Mouse (Mus musculus) spleen, postnatal 10 days (tissue): ENCODE measurements at regions not wholly inside any gene's neighbourhood (a gene's known extent, or its start where the extent isn't known, plus 50 kb on each side); places are given as distances from the start of the nearest gene placed in this dataset.

ENCODE experiments used
- DNase-seq, 2 experiments: peaks; one replicate each; pipeline ENCODE4 v3.0.0; 2021 to 2022; ENCODE audit warnings: low spot score in 2 of 2

GRCm38 (mm10) chr13:102132154-102132553 lies 364.1 kb upstream of the Pik3r1 start:
- no peak for DNase-seq

DNA sequence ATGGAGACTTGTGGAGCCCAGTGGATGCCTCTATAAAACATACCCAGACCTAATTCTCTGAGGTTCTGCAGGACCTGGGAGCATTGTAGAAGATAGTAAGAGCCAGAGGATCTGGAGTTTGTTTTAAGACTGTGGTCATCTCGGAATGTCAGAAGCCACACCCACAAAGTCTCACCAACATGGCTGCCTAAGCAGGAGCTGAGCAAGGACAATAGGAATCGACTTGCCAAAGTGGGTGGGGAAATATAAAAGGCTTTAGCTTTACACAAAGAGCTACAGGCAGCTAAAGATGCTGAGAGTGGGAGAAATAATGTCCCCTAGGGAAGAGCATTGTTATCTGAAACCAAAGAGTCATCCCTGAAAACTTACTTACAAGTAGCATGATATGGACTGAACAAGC lies 364.7 kb upstream of the Pik3r1 start:
- DNase-seq = no peak

GRCm38 (mm10) chr13:102135210-102135609 lies 367.2 kb upstream of the Pik3r1 start:
- no peak for DNase-seq

GRCm38 (mm10) chr13:102142986-102143385 lies 375.0 kb upstream of the Pik3r1 start:
- no peak for DNase-seq

GRCm38 (mm10) chr13:102143848-102144247 lies 375.8 kb upstream of the Pik3r1 start:
- DNase-seq = no peak

DNA sequence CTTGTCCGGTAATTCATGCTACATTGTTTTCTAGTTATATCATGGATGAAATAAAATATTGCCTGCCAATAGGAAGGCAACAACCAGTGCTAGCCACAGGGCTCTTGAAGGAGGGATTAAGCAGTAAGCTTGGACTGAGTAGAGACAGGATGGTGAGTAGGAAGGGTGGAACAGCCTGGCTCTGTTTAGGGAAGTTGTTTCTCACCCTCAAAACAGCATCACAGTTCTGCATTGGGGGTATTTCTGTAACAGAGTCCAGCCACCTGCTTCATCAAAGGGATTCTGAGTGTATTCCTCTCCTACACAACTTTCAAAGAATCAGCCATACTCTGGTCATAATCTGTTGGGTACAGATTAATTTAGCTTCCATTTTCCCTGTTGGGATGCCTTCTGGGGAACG lies 380.0 kb upstream of the Pik3r1 start:
- no peak for DNase-seq

- DNase-seq = no peak
Observed at GRCm38 (mm10) chr13:102153785-102154608, 386.0 kb upstream of the Pik3r1 start.

DNA sequence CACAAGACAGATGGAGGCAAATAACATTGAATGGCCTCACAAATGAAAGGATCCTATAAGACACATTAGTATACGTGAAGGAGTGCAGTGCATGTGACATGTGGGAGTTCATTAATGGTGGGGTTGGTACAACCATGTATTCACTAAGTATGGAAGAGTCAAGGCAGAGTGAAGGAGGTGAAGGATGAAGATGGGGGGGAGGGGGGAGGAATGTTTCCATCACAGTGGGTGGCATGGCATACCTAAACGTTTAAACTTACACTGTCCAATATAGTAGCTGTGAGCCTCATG lies 386.5 kb upstream of the Pik3r1 start:
- no peak for DNase-seq

DNA sequence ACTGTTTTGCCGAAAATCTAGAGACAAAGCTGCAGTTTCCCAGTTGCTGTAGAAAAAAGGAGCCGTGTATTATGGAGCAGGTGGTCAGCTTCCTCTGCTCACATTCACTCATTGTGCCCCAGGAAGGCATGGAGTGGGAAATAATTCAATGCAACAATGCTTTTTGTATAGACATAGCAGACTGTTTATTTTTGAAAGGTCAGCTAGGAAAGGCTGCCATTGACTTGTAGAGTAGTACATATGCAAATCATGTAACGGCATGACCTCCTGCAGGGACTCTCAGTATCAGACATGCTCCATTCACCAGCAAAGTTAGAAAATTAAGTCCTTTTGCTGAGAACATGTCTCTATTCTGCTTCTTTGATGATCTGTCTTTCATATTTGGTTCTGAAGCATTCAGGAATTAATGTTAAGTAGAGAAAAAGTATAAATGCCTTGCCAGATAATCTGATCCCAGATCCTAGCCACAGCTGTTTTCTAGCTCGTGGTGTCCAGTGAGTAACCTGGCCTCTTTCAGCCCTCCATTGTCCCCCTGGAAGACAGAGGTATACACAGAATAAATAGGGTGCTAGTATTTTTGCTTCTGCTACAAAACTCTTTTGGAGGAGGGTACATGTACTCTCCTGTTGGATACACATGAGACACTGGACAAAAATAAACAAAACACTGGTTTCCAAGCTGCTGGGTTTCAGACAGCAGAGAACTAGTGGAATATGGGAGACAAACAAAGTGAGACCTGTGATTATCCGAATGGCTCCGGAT lies 389.5 kb upstream of the Pik3r1 start:
- DNase-seq = no peak

DNA sequence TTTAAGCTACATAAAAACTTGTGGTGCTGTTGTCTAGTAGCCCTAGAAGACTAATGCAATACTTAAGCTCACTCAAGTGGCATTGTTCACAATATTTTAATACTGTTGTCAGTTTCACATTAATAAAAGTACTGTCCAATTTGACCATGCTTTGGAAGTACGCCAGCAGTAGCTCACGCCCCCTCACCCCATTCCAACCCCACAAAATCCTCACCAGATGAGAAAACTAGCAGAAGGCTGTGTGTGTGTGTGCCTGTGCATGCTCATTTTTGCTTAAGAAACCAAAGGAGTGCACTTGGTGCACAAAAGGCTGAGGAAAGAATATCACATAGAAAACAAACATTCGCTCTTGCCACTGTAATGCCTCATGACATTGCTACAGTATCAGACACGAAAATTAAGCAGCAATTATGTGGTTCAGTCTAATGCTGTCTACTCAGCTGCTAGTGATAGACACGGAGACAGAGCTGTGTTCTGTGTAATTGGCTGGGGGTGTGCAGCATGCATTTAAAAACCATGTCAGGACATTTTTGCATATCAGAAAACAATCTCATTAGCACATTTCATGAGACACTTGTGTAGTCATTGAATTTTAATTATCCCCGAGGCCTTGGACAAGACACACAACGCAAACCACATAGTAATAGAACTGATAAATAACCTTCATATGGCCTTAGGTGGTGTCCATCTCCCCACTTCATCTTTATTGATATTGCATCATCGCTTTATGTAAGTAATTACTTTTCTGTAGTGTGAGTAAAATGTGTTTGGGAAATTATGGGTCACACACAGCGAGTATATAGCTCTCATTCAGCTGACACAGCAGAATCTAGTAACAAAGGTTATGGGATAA lies 405.6 kb upstream of the Pik3r1 start:
- DNase-seq = no peak

DNA sequence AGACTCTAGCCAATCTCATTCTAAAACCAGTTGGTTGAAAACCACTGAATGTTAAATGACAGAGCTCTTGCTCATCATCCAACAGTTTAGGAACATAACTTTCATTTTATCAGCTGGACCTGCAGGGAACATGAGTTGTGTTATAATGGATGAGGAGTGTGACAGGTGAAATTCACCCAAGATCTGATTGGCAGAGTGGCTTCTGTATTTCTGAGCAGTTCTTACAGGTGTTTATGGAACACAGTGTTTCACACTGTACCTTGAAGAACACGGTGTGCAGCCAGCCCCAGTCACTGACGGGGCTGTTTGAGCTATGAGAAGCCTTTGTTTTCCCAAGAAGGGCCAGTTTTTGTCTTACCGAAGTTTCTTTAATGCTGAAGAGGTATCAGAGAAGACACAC lies 406.4 kb upstream of the Pik3r1 start:
- no peak for DNase-seq

DNA sequence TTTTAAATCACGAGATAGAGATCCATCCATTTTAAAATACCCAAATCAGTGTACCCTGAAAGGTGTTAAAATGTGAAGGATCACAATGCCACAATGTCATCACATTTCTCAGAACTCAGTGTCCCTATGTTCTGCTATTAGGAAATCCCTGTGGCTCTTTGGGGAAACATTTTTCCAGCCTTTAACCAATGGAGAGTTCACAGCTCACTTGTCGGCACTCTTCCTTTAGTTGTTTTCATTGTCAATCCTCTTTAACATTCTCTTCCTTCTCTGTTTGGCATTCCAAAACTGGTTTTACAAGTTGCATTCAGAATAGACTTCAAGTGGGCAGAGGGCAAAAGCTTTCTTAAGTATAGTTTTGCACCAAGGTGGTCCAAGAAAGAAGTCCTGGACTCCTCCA lies 406.9 kb upstream of the Pik3r1 start:
- no peak for DNase-seq

GRCm38 (mm10) chr13:102175406-102175805 lies 407.4 kb upstream of the Pik3r1 start:
- no peak for DNase-seq

DNA sequence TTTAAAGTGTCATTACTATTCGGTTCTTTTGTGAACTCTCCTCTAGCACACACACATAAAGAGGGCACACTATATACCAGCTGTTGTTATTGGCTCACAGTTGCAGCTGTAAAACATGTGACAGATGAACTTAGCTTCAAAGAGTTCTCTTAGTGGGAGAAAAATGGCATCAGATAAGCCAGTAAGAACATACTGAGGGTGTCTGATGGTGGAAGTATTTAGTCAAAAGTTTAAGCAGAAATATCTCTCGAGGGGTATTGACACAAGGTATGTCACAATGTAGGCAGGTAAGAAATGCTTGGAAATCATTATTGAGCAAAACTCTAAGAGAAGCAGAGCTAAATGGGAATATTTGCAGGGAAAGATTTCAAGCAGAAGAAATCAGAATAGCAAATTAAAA lies 408.4 kb upstream of the Pik3r1 start:
- DNase-seq = no peak

DNA sequence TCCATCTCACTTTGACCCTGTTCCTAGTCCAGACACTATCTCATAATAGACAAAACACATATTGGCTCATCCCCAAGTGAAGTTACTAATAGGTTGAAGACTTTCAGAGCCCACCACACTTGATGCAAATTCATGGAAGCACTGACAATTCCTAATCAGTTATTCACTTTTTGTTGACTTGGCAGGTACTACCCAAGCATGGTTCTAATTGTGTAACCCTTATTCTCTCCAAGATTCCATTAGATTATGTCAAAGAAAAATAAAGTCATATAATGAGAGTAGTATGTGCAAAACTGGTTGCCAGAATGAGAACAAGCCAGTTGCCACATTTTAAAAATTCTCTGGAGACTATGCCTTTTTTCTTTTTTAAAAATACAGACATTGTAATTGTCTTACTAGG lies 426.7 kb upstream of the Pik3r1 start:
- no peak for DNase-seq

DNA sequence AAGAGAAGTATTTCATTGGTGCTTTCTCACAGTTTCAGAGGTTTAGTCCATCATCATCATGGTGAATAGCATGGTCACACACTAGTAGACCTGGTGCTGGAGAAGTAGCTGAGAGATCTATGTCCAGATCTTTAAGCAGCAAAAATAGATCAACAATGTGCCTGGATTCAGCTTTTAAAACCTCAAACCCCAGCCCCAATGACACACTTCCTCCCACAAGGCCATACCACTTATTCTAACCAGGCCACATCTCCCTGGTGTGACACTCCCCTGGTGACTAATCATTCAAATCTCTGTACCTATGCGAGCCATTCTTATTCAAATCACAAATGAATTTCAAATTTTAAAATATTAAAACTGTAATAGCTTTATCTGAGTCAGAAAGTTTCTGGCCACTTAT lies 434.3 kb upstream of the Pik3r1 start:
- no peak for DNase-seq

GRCm38 (mm10) chr13:102218486-102218885 lies 450.5 kb upstream of the Pik3r1 start:
- DNase-seq = no peak

DNA sequence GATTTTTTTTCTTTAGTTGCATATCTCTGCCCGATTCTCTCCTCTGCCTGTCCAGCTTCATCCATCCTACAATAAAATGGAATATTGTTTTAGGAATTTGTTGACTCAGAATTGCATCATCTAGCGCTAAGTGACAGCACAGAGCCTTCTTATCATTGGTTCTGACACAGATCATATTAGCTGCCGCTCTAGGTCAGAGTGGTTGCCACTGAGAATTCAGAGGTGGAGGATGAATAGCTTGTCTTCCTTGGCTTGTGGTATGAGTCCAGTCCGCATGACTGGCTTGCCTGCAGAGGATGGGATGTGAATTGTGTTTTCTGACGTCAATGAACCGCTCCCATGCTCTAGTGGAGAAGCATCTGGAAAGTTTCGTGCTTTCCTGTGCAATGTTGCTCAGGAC lies 462.3 kb upstream of the Cd180 start:
- no peak for DNase-seq

DNA sequence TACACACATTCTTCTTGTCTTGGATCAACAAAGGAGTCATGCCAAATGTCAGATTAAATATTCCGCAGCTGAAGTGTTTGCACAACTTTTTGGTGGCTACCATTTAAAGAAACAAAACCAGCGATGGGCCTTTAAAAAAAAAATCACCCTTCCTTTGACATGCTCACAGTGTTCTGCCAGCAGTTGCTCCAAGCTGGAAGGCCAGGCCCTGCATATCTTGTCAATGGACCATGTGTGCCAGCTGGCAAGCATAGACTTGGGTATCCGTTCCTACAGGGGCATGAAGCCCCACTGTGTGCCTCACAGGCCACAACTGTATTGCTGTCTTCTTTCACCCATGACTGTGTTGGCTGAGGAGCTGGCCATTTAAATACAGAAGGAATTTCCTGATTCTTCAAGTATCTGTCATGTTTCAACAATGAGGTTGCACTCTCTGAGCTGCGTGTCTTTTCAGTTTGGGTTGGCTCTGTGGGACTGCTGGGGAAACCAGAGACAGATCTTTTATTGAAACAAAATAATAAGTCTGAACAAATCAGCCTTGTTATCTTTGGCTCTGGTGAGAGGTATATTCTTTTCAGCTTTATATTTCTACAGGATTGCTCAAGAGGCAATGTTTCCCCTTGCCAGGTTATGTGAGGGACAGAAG lies 460.9 kb upstream of the Cd180 start:
- DNase-seq = no peak

DNA sequence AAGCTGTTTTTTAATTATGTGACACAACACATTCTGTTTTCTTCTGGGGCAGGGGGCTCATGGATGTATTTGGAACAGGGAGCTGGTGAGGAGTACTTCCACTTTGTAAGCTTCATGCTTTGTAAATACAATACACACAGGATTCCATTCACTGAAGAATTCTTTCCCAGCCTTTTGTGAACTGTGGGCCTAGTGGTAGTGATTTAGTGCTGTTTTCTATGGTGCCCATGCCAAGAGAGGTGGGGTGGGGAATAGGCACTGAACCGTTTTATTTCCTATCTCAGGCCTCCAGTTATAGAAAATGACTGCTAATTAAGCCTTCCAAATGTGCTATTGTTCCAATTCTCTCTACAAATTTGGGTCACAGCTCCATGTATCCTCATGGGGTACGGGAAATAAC lies 442.5 kb upstream of the Cd180 start:
- no peak for DNase-seq

DNA sequence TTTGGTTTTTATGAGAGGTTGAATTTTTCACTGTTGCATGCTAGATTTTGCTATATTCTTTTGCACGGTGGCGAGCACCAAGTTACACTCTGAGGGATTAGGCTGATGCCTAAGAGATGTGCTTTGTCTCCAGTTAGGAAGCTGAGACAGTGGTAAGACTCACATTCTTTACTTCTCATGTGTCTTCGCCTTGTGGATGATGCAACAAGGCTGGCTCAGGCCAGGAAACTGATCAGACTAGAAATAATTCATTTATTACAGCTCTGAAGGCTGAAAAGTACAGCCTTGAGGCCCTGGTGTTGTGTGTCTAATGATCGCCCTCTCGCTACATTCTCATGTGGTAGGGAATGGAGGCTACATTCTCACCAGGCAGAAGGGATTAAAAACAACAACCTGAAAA lies 441.6 kb upstream of the Cd180 start:
- no peak for DNase-seq
